Mouse (Mus musculus) myocyte (in vitro differentiated cells): ENCODE data around the gene Nsg2.

Source experiments
- MAX ChIP-seq: IDR thresholded peaks from one replicate; pipeline ENCODE4 v1.6.1; 2011; ENCODE audit warnings: low read depth, mild to moderate bottlenecking, control low read depth
- REST ChIP-seq: IDR thresholded peaks from one replicate; pipeline ENCODE4 v1.6.1; 2011; ENCODE audit warnings: mild to moderate bottlenecking, control low read depth, moderate library complexity; ENCODE audit not compliant: insufficient read depth, insufficient read length
- TCF12 ChIP-seq: IDR thresholded peaks from one replicate; pipeline ENCODE4 v1.6.1; 2011; ENCODE audit warnings: mild to moderate bottlenecking, control low read depth; ENCODE audit not compliant: poor library complexity, insufficient read depth, severe bottlenecking

DNA sequence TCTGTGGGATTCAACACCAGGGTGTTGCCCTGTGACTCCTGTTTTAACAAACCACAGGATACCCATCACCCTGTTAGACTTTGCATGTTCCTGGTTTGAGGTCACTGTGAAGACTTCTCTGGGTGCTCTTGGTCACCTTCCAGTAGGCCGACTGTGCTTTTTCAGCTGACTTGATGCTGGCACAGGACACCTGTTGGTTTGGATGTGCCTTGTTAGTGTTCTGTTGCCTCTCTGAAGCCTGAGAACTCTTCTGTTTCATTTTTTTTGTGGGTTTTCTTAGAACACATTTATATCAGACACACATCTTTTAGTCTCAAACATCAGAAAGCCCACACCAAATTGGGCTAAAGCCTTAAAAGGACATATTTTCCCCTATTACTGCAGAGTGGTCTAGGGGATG is 13.3 kb downstream of the Nsg2 start:
- TF ChIP-seq REST (no peak), TCF12 (no peak), MAX (no peak)
